8 mouse cellular contexts compared by ENCODE assay signal in genomic region chr5:148399660-148400443, GRCm38 (mm10). TPM values are rescaled to one million over a fixed set of nuclear protein-coding genes. Genes with fewer than 3 reads are reported as not detected.
DNase-seq lines count a peak whose midpoint lies in the region; ATAC-seq and TF ChIP-seq lines count a peak whose summit lies in the region.

TSS of gene Slc7a1 (minus strand) at chr5:148399904.

- TF ChIP-seq EP300 in ES-Bruce4 (IDR thresholded peaks at IDR 0.05; ENCODE audit: insufficient read depth, low read depth, low read length), result no peak

- no peaks in the 10 kb centered on the region for H3K27me3 ChIP-seq in ES-Bruce4 (ENCODE audit: control insufficient read depth, insufficient read depth, low read length, poor library complexity, severe bottlenecking)
- no peaks in the 10 kb centered on the region for H3K27me3 ChIP-seq in forebrain, embryonic 14.5 days (replicated peaks; ENCODE audit: control insufficient read depth, insufficient read depth, low read length)

- peak within 1 kb of the TSS; percentile 83 for H3K9ac ChIP-seq in ES-Bruce4 (ENCODE audit: low read depth, poor library complexity, severe bottlenecking)
- H3K9ac ChIP-seq in forebrain, embryonic 14.5 days (ENCODE audit: low read length), result peak within 1 kb of the TSS; percentile 79

- H3K4me2 ChIP-seq in forebrain, embryonic 14.5 days (ENCODE audit: low read length), result peak within 1 kb of the TSS; percentile 98

- H3K9me3 ChIP-seq in ES-Bruce4 (replicated peaks; ENCODE audit: control insufficient read depth, insufficient read depth, low read length, poor library complexity, severe bottlenecking), result 0 out of 2 replicates have a peak, but pooled peaks cover 4% of the 10 kb centered on the region
- no peaks in the 10 kb centered on the region for H3K9me3 ChIP-seq in forebrain, embryonic 14.5 days (replicated peaks; ENCODE audit: control insufficient read depth, low read length)

- H3K27ac ChIP-seq in ES-Bruce4 (ENCODE audit: insufficient read depth, low read length), result no peak within 1 kb of the TSS
- peak within 1 kb of the TSS; percentile 33; the same call in 1 of the 2 replicates for H3K27ac ChIP-seq in forebrain, embryonic 14.5 days (ENCODE audit: low read depth, low read length)

- DNase-seq in forebrain, embryonic 14.5 days (ENCODE audit: low spot score), result peak; percentile 86
- peak; percentile 92 to 94 for DNase-seq in heart, postnatal 14 days
- peak; percentile 78 to 89 for DNase-seq in layer of hippocampus, adult 18-20 months (ENCODE audit: low spot score in 2 of 2)
- peak; percentile 85 for DNase-seq in lung, adult 2 months
- DNase-seq in thymus, adult 18-20 months, result peak; percentile 83 to 87

- peak within 1 kb of the TSS; percentile 89 for H3K4me3 ChIP-seq in ES-Bruce4 (ENCODE audit: low read depth, low read length)
- peak within 1 kb of the TSS; percentile 79 for H3K4me3 ChIP-seq in forebrain, embryonic 14.5 days (ENCODE audit: low read depth, low read length)
- H3K4me3 ChIP-seq in lung, adult 2 months (replicated peaks; ENCODE audit: extremely low read depth, low read depth, low read length), result peak within 1 kb of the TSS; percentile 81

- H3K36me3 ChIP-seq in ES-Bruce4 (ENCODE audit: control insufficient read depth, insufficient read depth, low read length, poor library complexity, severe bottlenecking), result no peaks in the 10 kb centered on the region
- no peaks in the 10 kb centered on the region for H3K36me3 ChIP-seq in forebrain, embryonic 14.5 days (ENCODE audit: control insufficient read depth, insufficient read depth, low read length)

- TF ChIP-seq CTCF in ES-Bruce4 (IDR thresholded peaks at IDR 0.05; ENCODE audit: low read depth, low read length), result no peak
- TF ChIP-seq CTCF in lung, adult 2 months (IDR thresholded peaks at IDR 0.05; ENCODE audit: insufficient read depth, low read length), result no peak

- TF ChIP-seq POLR2A in ES-Bruce4 (IDR thresholded peaks at IDR 0.05; ENCODE audit: insufficient read depth, low read length), result no peak
- TF ChIP-seq POLR2A in lung, adult 2 months (IDR thresholded peaks at IDR 0.05; ENCODE audit: borderline replicate concordance, extremely low read depth, low read depth, low read length), result peak; percentile 38; the same call in 1 of the 2 replicates

- no peaks in the 10 kb centered on the region for H3K4me1 ChIP-seq in ES-Bruce4 (ENCODE audit: control insufficient read depth, insufficient read depth, low read length)
- 0 out of 2 replicates have a peak, but pooled peaks cover 2% of the 10 kb centered on the region for H3K4me1 ChIP-seq in forebrain, embryonic 14.5 days (ENCODE audit: control insufficient read depth, insufficient read depth, low read length)
- peaks cover 4% of the 10 kb centered on the region for H3K4me1 ChIP-seq in lung, adult 2 months (ENCODE audit: control insufficient read depth, insufficient read depth, low read length)

- ATAC-seq in cerebellum, adult (ENCODE audit: insufficient number of reproducible peaks, low FRiP score, low TSS enrichment), result peak; percentile 90
- peak; percentile 94 for ATAC-seq in forebrain, embryonic 14.5 days
- peak; percentile 71 for ATAC-seq in neutrophil, adult 5-6 weeks (ENCODE audit: extremely low read depth, insufficient number of reproducible peaks, low FRiP score, poor library complexity, severe bottlenecking)

- 2% methylated on average over 44 of the region's 52 CpGs for WGBS in forebrain, embryonic 14.5 days
- 2% methylated on average over 52 of the region's 52 CpGs for WGBS in lung, adult 2 months

- intact Hi-C loops in heart, postnatal 14 days (cut with DNase I), result loop anchor here (5.0 kb wide), 1 partner anchor 58 kb away; no protein-coding TSS in a partner anchor

RNA-seq across cellular contexts. Expression of gene Slc7a1, which starts in this region (rescaled TPM):
- 21.6 and 27.1 TPM in 2 replicates for polyA plus RNA-seq in ES-Bruce4 (2011; ENCODE audit: insufficient read depth, insufficient read length, low read depth, missing spikeins)
- polyA plus RNA-seq in forebrain, embryonic 14.5 days (2014; fragmentation: Nextera tagmentation; extraction: Ambion mirVana), result 30.0 and 44.2 TPM in 2 replicates
- 10 to 100 TPM; 16.2 to 17.7 TPM for total RNA-seq in heart, postnatal 14 days (2021)
- total RNA-seq in layer of hippocampus, adult 18-20 months (2021), result 10 to 100 TPM; 21.7 to 22.1 TPM
- 4.9 and 5.9 TPM in 2 replicates for polyA plus RNA-seq in lung, adult 2 months (2012; rRNA removed)
- 13.2 and 15.1 TPM in 2 replicates for total RNA-seq in neutrophil, adult 5-6 weeks (2017)
